Mouse (Mus musculus) heart, embryonic 10.5 days (tissue): ENCODE data around the gene Adam8. TPM values are rescaled to one million over a fixed set of nuclear protein-coding genes. Genes with fewer than 3 reads are reported as not detected.

Experiments
- DNase-seq: peaks from one replicate; pipeline ENCODE4 v3.0.0-alpha.2; 2017; ENCODE audit warnings: low spot score
- H3K27ac ChIP-seq: fragments of 300-500 bp; sonication (generic); 2 replicates; pipeline ENCODE4 v1.5.1; 2016; ENCODE audit warnings: mild to moderate bottlenecking
- H3K27me3 ChIP-seq: fragments of 300-500 bp; sonication (generic); 2 replicates; pipeline ENCODE4 v1.6.1; 2016; ENCODE audit warnings: mild to moderate bottlenecking; ENCODE audit not compliant: poor library complexity, insufficient read depth, severe bottlenecking
- H3K36me3 ChIP-seq: fragments of 300-500 bp; sonication (generic); 2 replicates; pipeline ENCODE4 v1.6.1; 2016; ENCODE audit warnings: mild to moderate bottlenecking, moderate library complexity
- H3K4me1 ChIP-seq: fragments of 300-500 bp; sonication (generic); 2 replicates; pipeline ENCODE4 v1.6.1; 2016; ENCODE audit warnings: mild to moderate bottlenecking
- H3K4me3 ChIP-seq: fragments of 300-500 bp; sonication (generic); 2 replicates; pipeline ENCODE4 v1.5.1; 2016; ENCODE audit warnings: mild to moderate bottlenecking, moderate library complexity
- H3K9me3 ChIP-seq: fragments of 300-500 bp; sonication (generic); 2 replicates; pipeline ENCODE4 v1.6.1; 2016; ENCODE audit warnings: mild to moderate bottlenecking, moderate library complexity
- WGBS: fragments of 180-500 bp; shearing (Covaris S2); methylation state at CpG from one replicate; pipeline ENCODE4 v1.1.7; 2016; 5-methylcytosine and 5-hydroxymethylcytosine counted together
- polyA plus RNA-seq: library from polyadenylated mRNA; unstranded; fragments of >200 nt; fragmentation: Nextera tagmentation; extraction: Ambion mirVana; gene quantifications from 2 replicates; pipeline ENCODE4 v1.2.1, GENCODE M21; 2016

The Adam8 gene
- polyA plus RNA-seq, 1 experiment from 2014 or later, result 1.3 TPM

GRCm38 (mm10) chr7:139998691-139999350, 6.5 kb upstream of the Adam8 start:
- WGBS, result 96% methylated on average over 13 of the region's 13 CpGs
- H3K4me3 ChIP-seq, result no peak overlapping the region

GRCm38 (mm10) chr7:139994676-139995075, 2.3 kb upstream of the Adam8 start:
- Histone ChIP-seq H3K36me3 (peaks cover 46% of the 10 kb centered on the region), H3K27me3 (peaks cover 46% of the 10 kb centered on the region), H3K4me1 (no peaks in the 10 kb centered on the region), H3K27ac (no peak overlapping the region), H3K9me3 (no peaks in the 10 kb centered on the region), H3K4me3 (no peak overlapping the region)
- WGBS, result 32% methylated on average over 3 of the region's 3 CpGs
- no peak for DNase-seq

More at GRCm38 (mm10) chr7:139998691-139999350, 6.5 kb upstream of the Adam8 start:
- Histone ChIP-seq H3K27ac (no peak overlapping the region), H3K36me3 (peaks cover 82% of the 10 kb centered on the region), H3K27me3 (peaks cover 8% of the 10 kb centered on the region; the same call in 1 of the 2 replicates), H3K4me1 (no peaks in the 10 kb centered on the region), H3K9me3 (no peaks in the 10 kb centered on the region)
- no peak for DNase-seq

GRCm38 (mm10) chr7:139994202-139994601, 1.8 kb upstream of the Adam8 start:
- WGBS, result 78% methylated on average over 4 of the region's 4 CpGs
- Histone ChIP-seq H3K27ac (no peak overlapping the region), H3K9me3 (no peaks in the 10 kb centered on the region), H3K4me1 (no peaks in the 10 kb centered on the region), H3K4me3 (no peak overlapping the region), H3K27me3 (peaks cover 51% of the 10 kb centered on the region), H3K36me3 (peaks cover 42% of the 10 kb centered on the region)
- DNase-seq, result no peak

- H3K4me1 ChIP-seq, result no peaks in the 10 kb centered on the region
- H3K27ac ChIP-seq, result no peak overlapping the region
- peaks cover 57% of the 10 kb centered on the region for H3K27me3 ChIP-seq
- no peak overlapping the region for H3K4me3 ChIP-seq
- DNase-seq, result no peak
- H3K36me3 ChIP-seq, result peaks cover 36% of the 10 kb centered on the region
- H3K9me3 ChIP-seq, result no peaks in the 10 kb centered on the region
- 85% methylated on average over 6 of the region's 6 CpGs for WGBS
These were observed 1.2 kb upstream of the Adam8 start for GRCm38 (mm10) chr7:139993532-139993931.

- Histone ChIP-seq H3K36me3 (peaks cover 10% of the 10 kb centered on the region), H3K9me3 (no peaks in the 10 kb centered on the region), H3K4me1 (no peaks in the 10 kb centered on the region), H3K27me3 (peaks cover 83% of the 10 kb centered on the region), H3K4me3 (no peak overlapping the region), H3K27ac (no peak overlapping the region)
- WGBS, result 77% methylated on average over 8 of the region's 8 CpGs
- no peak for DNase-seq
These were observed 1.4 kb downstream of the Adam8 start for GRCm38 (mm10) chr7:139990864-139991394.

- Histone ChIP-seq H3K27ac (no peak overlapping the region), H3K9me3 (no peaks in the 10 kb centered on the region), H3K27me3 (peaks cover 97% of the 10 kb centered on the region), H3K4me3 (no peak overlapping the region), H3K4me1 (no peaks in the 10 kb centered on the region), H3K36me3 (no peaks in the 10 kb centered on the region)
- no peak for DNase-seq
- WGBS, result 81% methylated on average over 9 of the region's 9 CpGs
These were observed 4.1 kb downstream of the Adam8 start for GRCm38 (mm10) chr7:139988272-139988671.

- WGBS, result 88% methylated on average over 11 of the region's 11 CpGs
These were observed 7.9 kb downstream of the Adam8 start for GRCm38 (mm10) chr7:139984505-139984904.

GRCm38 (mm10) chr7:139982058-139982457, 10.3 kb downstream of the Adam8 start:
- Histone ChIP-seq H3K27ac (no peak overlapping the region), H3K4me1 (0 out of 2 replicates have a peak, but pooled peaks cover 12% of the 10 kb centered on the region), H3K27me3 (peaks cover 81% of the 10 kb centered on the region), H3K9me3 (no peaks in the 10 kb centered on the region), H3K36me3 (no peaks in the 10 kb centered on the region), H3K4me3 (no peak overlapping the region)
- DNase-seq, result no peak
- 71% methylated on average over 11 of the region's 11 CpGs for WGBS

More at GRCm38 (mm10) chr7:139984505-139984904, 7.9 kb downstream of the Adam8 start:
- no peaks in the 10 kb centered on the region for H3K9me3 ChIP-seq
- H3K36me3 ChIP-seq, result no peaks in the 10 kb centered on the region
- no peak overlapping the region for H3K27ac ChIP-seq
- no peak for DNase-seq
- no peak overlapping the region for H3K4me3 ChIP-seq
- peaks cover 86% of the 10 kb centered on the region for H3K27me3 ChIP-seq
- H3K4me1 ChIP-seq, result 0 out of 2 replicates have a peak, but pooled peaks cover 3% of the 10 kb centered on the region

- no peaks in the 10 kb centered on the region for H3K9me3 ChIP-seq
- no peak overlapping the region for H3K27ac ChIP-seq
- H3K4me3 ChIP-seq, result no peak overlapping the region
- 0 out of 2 replicates have a peak, but pooled peaks cover 12% of the 10 kb centered on the region for H3K4me1 ChIP-seq
- no peaks in the 10 kb centered on the region for H3K36me3 ChIP-seq
- DNase-seq, result no peak
- WGBS, result 56% methylated on average over 3 of the region's 3 CpGs
- H3K27me3 ChIP-seq, result peaks cover 81% of the 10 kb centered on the region
These were observed 11.6 kb downstream of the Adam8 start for GRCm38 (mm10) chr7:139980778-139981177.

- Histone ChIP-seq H3K9me3 (no peaks in the 10 kb centered on the region), H3K4me1 (0 out of 2 replicates have a peak, but pooled peaks cover 12% of the 10 kb centered on the region), H3K27ac (no peak overlapping the region), H3K36me3 (no peaks in the 10 kb centered on the region), H3K27me3 (peaks cover 80% of the 10 kb centered on the region), H3K4me3 (peak overlapping the region; percentile 62)
- WGBS, result 43% methylated on average over 13 of the region's 13 CpGs
- no peak for DNase-seq
These were observed 13.2 kb downstream of the Adam8 start for GRCm38 (mm10) chr7:139979011-139979719.

GRCm38 (mm10) chr7:139978278-139978892, 14.0 kb downstream of the Adam8 start, which contains the start of gene 6430531B16Rik:
Gene 6430531B16Rik, minus strand, starts transcription at chr7:139978755.
- Histone ChIP-seq H3K36me3 (no peaks in the 10 kb centered on the region), H3K9me3 (no peaks in the 10 kb centered on the region), H3K27me3 (peaks cover 80% of the 10 kb centered on the region), H3K27ac (0 out of 2 replicates have a peak within 1 kb of the TSS, but pooled peaks have one; percentile 39), H3K4me1 (0 out of 2 replicates have a peak, but pooled peaks cover 12% of the 10 kb centered on the region), H3K4me3 (peak within 1 kb of the TSS; percentile 62)
- peak; percentile 88 for DNase-seq
- WGBS, result 5% methylated on average over 32 of the region's 32 CpGs

GRCm38 (mm10) chr7:139975471-139975870, 16.9 kb downstream of the Adam8 start:
- no peak overlapping the region for H3K4me3 ChIP-seq
- no peaks in the 10 kb centered on the region for H3K36me3 ChIP-seq
- no peak for DNase-seq
- 0 out of 2 replicates have a peak, but pooled peaks cover 9% of the 10 kb centered on the region for H3K4me1 ChIP-seq
- no peaks in the 10 kb centered on the region for H3K9me3 ChIP-seq
- H3K27ac ChIP-seq, result no peak overlapping the region
- peaks cover 92% of the 10 kb centered on the region for H3K27me3 ChIP-seq
- WGBS, result 40% methylated on average over 5 of the region's 5 CpGs
